Mouse (Mus musculus) thymus, postnatal 25 days (tissue): ENCODE results near the gene Rbbp9.
"Not testable (repeated sequence)": the region's sequence is repeated elsewhere in the genome, so short reads cannot be mapped to it uniquely, and the experiment has no call there.

Experiments
- DNase-seq: peaks from one replicate; pipeline ENCODE4 v3.0.0; 2022

Rbbp9 gene

GRCm38 (mm10) chr2:144550529-144550928 lies at the start of gene Rbbp9:
Rbbp9 (minus strand) TSS chr2:144550869.
- DNase-seq, result peak; percentile 59

- peak; percentile 85 for DNase-seq
Measured at GRCm38 (mm10) chr2:144599831-144600687, 49.4 kb upstream of the Rbbp9 start, which contains the start of gene Dtd1. Dtd1 (plus strand) TSS chr2:144599897.

- no peak for DNase-seq
Measured at GRCm38 (mm10) chr2:144598006-144598405, 47.3 kb upstream of the Rbbp9 start.

- peak; percentile 73 for DNase-seq
Measured at GRCm38 (mm10) chr2:144593951-144594651, 43.4 kb upstream of the Rbbp9 start, which contains the start of gene Smim26. Smim26 (plus strand) TSS chr2:144594054.

- not testable (repeated sequence) for DNase-seq
Measured at GRCm38 (mm10) chr2:144593036-144593435, 42.4 kb upstream of the Rbbp9 start.

GRCm38 (mm10) chr2:144588723-144589122 lies 38.1 kb upstream of the Rbbp9 start:
- DNase-seq, result no peak

GRCm38 (mm10) chr2:144555820-144556552 lies 5.3 kb upstream of the Rbbp9 start, which contains the start of gene Sec23b:
Sec23b (plus strand) TSS chr2:144556229.
- DNase-seq, result peak; percentile 96

GRCm38 (mm10) chr2:144555286-144555819 lies 4.7 kb upstream of the Rbbp9 start:
- DNase-seq, result no peak

- DNase-seq, result no peak
Measured at GRCm38 (mm10) chr2:144553905-144554304, 3.2 kb upstream of the Rbbp9 start.

- no peak for DNase-seq
Measured at GRCm38 (mm10) chr2:144547559-144547958, 3.1 kb downstream of the Rbbp9 start.

- DNase-seq, result no peak
Measured at GRCm38 (mm10) chr2:144545481-144545880, 5.2 kb downstream of the Rbbp9 start.

GRCm38 (mm10) chr2:144545061-144545460 lies 5.6 kb downstream of the Rbbp9 start:
- no peak for DNase-seq

- DNase-seq, result no peak
Measured at GRCm38 (mm10) chr2:144544630-144545029, 6.0 kb downstream of the Rbbp9 start.

GRCm38 (mm10) chr2:144543670-144544069 lies 7.0 kb downstream of the Rbbp9 start:
- DNase-seq, result no peak

GRCm38 (mm10) chr2:144541246-144541645 lies 9.4 kb downstream of the Rbbp9 start:
- no peak for DNase-seq

GRCm38 (mm10) chr2:144537123-144537522 lies 13.5 kb downstream of the Rbbp9 start:
- DNase-seq, result no peak

GRCm38 (mm10) chr2:144527821-144528174 lies 22.9 kb downstream of the Rbbp9 start:
- DNase-seq, result no peak

GRCm38 (mm10) chr2:144526981-144527820 lies 23.5 kb downstream of the Rbbp9 start, which contains the start of the genes Dzank1 and Polr3f:
Dzank1 (minus strand) TSS chr2:144527414.
Polr3f (plus strand) TSS chr2:144527718.
- DNase-seq, result peak; percentile 95

- DNase-seq, result no peak
Measured at GRCm38 (mm10) chr2:144525856-144526255, 24.8 kb downstream of the Rbbp9 start.

GRCm38 (mm10) chr2:144519772-144520171 lies 30.9 kb downstream of the Rbbp9 start:
- no peak for DNase-seq

- no peak for DNase-seq
Measured at GRCm38 (mm10) chr2:144514619-144515018, 36.0 kb downstream of the Rbbp9 start.

GRCm38 (mm10) chr2:144502134-144502533 lies 48.5 kb downstream of the Rbbp9 start:
- no peak for DNase-seq
